Mouse (Mus musculus): Measurements from ENCODE around the gene Cgn. TPM values are rescaled to one million over a fixed set of nuclear protein-coding genes. Genes with fewer than 3 reads are reported as not detected.

Gene Cgn
- total RNA-seq, 2 experiments from 2014 or later, result 3.7 to 6.2 TPM

Other genes with a start within 250 kb of the Cgn start
- 10 to 100 TPM; 39.0 to 40.4 TPM for gene Snx27, start 203.8 kb downstream of the Cgn start, total RNA-seq (2021)
- not detected for gene Gm10972, start 143.4 kb downstream of the Cgn start, total RNA-seq (2021)
- gene Tuft1, start 127.6 kb downstream of the Cgn start, total RNA-seq (2021), result 10 to 100 TPM; 13.7 to 15.4 TPM
- gene Selenbp2, start 92.9 kb downstream of the Cgn start, total RNA-seq (2021), result 10 to 100 TPM in 1 of 2 experiments, 1 to 10 TPM in 1; 6.1 to 12.9 TPM
- gene Pogz, start 51.1 kb upstream of the Cgn start, total RNA-seq (2021), result 10 to 100 TPM; 59.0 to 63.0 TPM
- 100 to 1,000 TPM; 326 to 345 TPM for gene Psmb4, start 100.5 kb upstream of the Cgn start, total RNA-seq (2021)
- 10 to 100 TPM; 50.8 to 55.9 TPM for gene Selenbp1, start 146.6 kb upstream of the Cgn start, total RNA-seq (2021)
- gene Rfx5, start 167.6 kb upstream of the Cgn start, total RNA-seq (2021), result 10 to 100 TPM; 35.8 to 37.6 TPM
- 10 to 100 TPM; 51.8 to 56.2 TPM for gene Pi4kb, start 188.2 kb upstream of the Cgn start, total RNA-seq (2021)
- 10 to 100 TPM; 76.5 to 81.4 TPM for gene Zfp687, start 229.0 kb upstream of the Cgn start, total RNA-seq (2021)

Measured in adrenal gland, postnatal 4 days (tissue).